Mouse (Mus musculus) liver, postnatal 0 days (tissue): ENCODE data around the gene Phlda2.

Experiments used
- CTCF ChIP-seq: sonication (generic); IDR thresholded peaks from 2 replicates; pipeline ENCODE4 v1.5.1; 2016; ENCODE audit warnings: antibody characterized with exemption, low read depth
- EP300 ChIP-seq: IDR thresholded peaks from 2 replicates; pipeline ENCODE4 v1.6.1; 2016; ENCODE audit warnings: antibody characterized with exemption, low read depth, mild to moderate bottlenecking

GRCm38 (mm10) chr7:143500912-143501311 is 2.0 kb downstream of the Phlda2 start:
- TF ChIP-seq CTCF (no peak), EP300 (no peak)
